Mouse (Mus musculus): ENCODE data around the gene Erich3. TPM values are rescaled to one million over a fixed set of nuclear protein-coding genes. Genes with fewer than 3 reads are reported as not detected.

The Erich3 gene
- polyA plus RNA-seq, 1 experiment from 2014 or later = 0.98 TPM

DNA sequence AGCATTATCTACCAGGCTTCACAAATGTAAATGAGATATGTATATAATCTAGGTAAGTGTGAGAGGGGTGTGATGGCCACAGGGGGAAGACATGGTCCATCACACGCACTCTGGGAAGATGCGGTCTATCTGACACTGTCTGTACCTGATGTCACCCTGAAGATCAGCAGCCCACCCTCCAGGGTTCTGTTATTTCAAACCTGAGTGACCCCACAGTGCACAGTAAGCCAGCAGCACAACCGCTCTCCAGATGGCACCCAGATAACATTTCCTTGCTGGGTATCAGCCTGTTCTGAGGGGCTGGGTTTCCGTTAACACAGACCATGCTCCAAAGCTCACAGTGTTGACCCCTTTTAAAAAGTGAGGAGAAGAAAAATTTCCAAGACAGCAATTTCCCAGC is 102.7 kb downstream of the Erich3 start:
- WGBS = 91% methylated on average over 4 of the region's 4 CpGs
- H3K4me3 ChIP-seq (ENCODE audit: low read depth, low read length) = no peak overlapping the region
- no peaks in the 10 kb centered on the region for H3K9me3 ChIP-seq (replicated peaks; ENCODE audit: control insufficient read depth, low read length)
- H3K27ac ChIP-seq (ENCODE audit: low read depth, low read length) = no peak overlapping the region
- H3K36me3 ChIP-seq (ENCODE audit: control insufficient read depth, insufficient read depth, low read length) = no peaks in the 10 kb centered on the region
- H3K4me1 ChIP-seq (ENCODE audit: control insufficient read depth, insufficient read depth, low read length) = no peaks in the 10 kb centered on the region
- no peak overlapping the region for H3K9ac ChIP-seq (ENCODE audit: low read length)
- DNase-seq (ENCODE audit: low spot score) = no peak
- no peak overlapping the region for H3K4me2 ChIP-seq (ENCODE audit: low read length)
- H3K27me3 ChIP-seq (replicated peaks; ENCODE audit: control insufficient read depth, insufficient read depth, low read length) = no peaks in the 10 kb centered on the region
- no peak for ATAC-seq

GRCm38 (mm10) chr3:154771651-154772050 is 108.0 kb downstream of the Erich3 start:
- WGBS = 84% methylated on average over 2 of the region's 2 CpGs
- no peaks in the 10 kb centered on the region for H3K9me3 ChIP-seq (replicated peaks; ENCODE audit: control insufficient read depth, low read length)
- DNase-seq (ENCODE audit: low spot score) (no peak), ATAC-seq (no peak)
- H3K4me3 ChIP-seq (ENCODE audit: low read depth, low read length) = no peak overlapping the region
- no peaks in the 10 kb centered on the region for H3K4me1 ChIP-seq (ENCODE audit: control insufficient read depth, insufficient read depth, low read length)
- H3K27ac ChIP-seq (ENCODE audit: low read depth, low read length) = no peak overlapping the region
- H3K36me3 ChIP-seq (ENCODE audit: control insufficient read depth, insufficient read depth, low read length) = no peaks in the 10 kb centered on the region
- H3K9ac ChIP-seq (ENCODE audit: low read length) = no peak overlapping the region
- no peaks in the 10 kb centered on the region for H3K27me3 ChIP-seq (replicated peaks; ENCODE audit: control insufficient read depth, insufficient read depth, low read length)
- H3K4me2 ChIP-seq (ENCODE audit: low read length) = no peak overlapping the region

- peaks cover 16% of the 10 kb centered on the region for H3K4me1 ChIP-seq (ENCODE audit: control insufficient read depth, insufficient read depth, low read length)
- WGBS = 28% methylated on average over 6 of the region's 6 CpGs
- no peaks in the 10 kb centered on the region for H3K27me3 ChIP-seq (replicated peaks; ENCODE audit: control insufficient read depth, insufficient read depth, low read length)
- H3K27ac ChIP-seq (ENCODE audit: low read depth, low read length) = no peak overlapping the region
- H3K9ac ChIP-seq (ENCODE audit: low read length) = no peak overlapping the region
- ATAC-seq (peak; percentile 90), DNase-seq (ENCODE audit: low spot score) (peak; percentile 87)
- H3K4me2 ChIP-seq (ENCODE audit: low read length) = no peak overlapping the region
- H3K4me3 ChIP-seq (ENCODE audit: low read depth, low read length) = no peak overlapping the region
- no peaks in the 10 kb centered on the region for H3K9me3 ChIP-seq (replicated peaks; ENCODE audit: control insufficient read depth, low read length)
- H3K36me3 ChIP-seq (ENCODE audit: control insufficient read depth, insufficient read depth, low read length) = no peaks in the 10 kb centered on the region
Observed at GRCm38 (mm10) chr3:154778836-154779595, 115.4 kb downstream of the Erich3 start.

- Histone ChIP-seq H3K9ac (ENCODE audit: low read length) (no peak overlapping the region), H3K27me3 (replicated peaks; ENCODE audit: control insufficient read depth, insufficient read depth, low read length) (no peaks in the 10 kb centered on the region), H3K36me3 (ENCODE audit: control insufficient read depth, insufficient read depth, low read length) (no peaks in the 10 kb centered on the region), H3K4me1 (ENCODE audit: control insufficient read depth, insufficient read depth, low read length) (no peaks in the 10 kb centered on the region; the same call in 1 of the 2 replicates), H3K9me3 (replicated peaks; ENCODE audit: control insufficient read depth, low read length) (no peaks in the 10 kb centered on the region), H3K27ac (ENCODE audit: low read depth, low read length) (no peak overlapping the region), H3K4me3 (ENCODE audit: low read depth, low read length) (no peak overlapping the region), H3K4me2 (ENCODE audit: low read length) (no peak overlapping the region)
- DNase-seq (ENCODE audit: low spot score) (no peak), ATAC-seq (no peak)
- WGBS = 86% methylated on average over 9 of the region's 9 CpGs
Observed at GRCm38 (mm10) chr3:154786354-154786753, 122.7 kb downstream of the Erich3 start.

- no peak for ATAC-seq
- H3K4me2 ChIP-seq (ENCODE audit: low read length) = no peak overlapping the region
- H3K4me1 ChIP-seq (ENCODE audit: control insufficient read depth, insufficient read depth, low read length) = no peaks in the 10 kb centered on the region
- DNase-seq (ENCODE audit: low spot score) = no peak
- no peaks in the 10 kb centered on the region for H3K9me3 ChIP-seq (replicated peaks; ENCODE audit: control insufficient read depth, low read length)
- H3K9ac ChIP-seq (ENCODE audit: low read length) = no peak overlapping the region
- no peak overlapping the region for H3K4me3 ChIP-seq (ENCODE audit: low read depth, low read length)
- 84% methylated on average over 3 of the region's 3 CpGs for WGBS
- H3K36me3 ChIP-seq (ENCODE audit: control insufficient read depth, insufficient read depth, low read length) = no peaks in the 10 kb centered on the region
- H3K27me3 ChIP-seq (replicated peaks; ENCODE audit: control insufficient read depth, insufficient read depth, low read length) = no peaks in the 10 kb centered on the region
- no peak overlapping the region for H3K27ac ChIP-seq (ENCODE audit: low read depth, low read length)
Observed at GRCm38 (mm10) chr3:154787611-154788010, 124.0 kb downstream of the Erich3 start.

DNA sequence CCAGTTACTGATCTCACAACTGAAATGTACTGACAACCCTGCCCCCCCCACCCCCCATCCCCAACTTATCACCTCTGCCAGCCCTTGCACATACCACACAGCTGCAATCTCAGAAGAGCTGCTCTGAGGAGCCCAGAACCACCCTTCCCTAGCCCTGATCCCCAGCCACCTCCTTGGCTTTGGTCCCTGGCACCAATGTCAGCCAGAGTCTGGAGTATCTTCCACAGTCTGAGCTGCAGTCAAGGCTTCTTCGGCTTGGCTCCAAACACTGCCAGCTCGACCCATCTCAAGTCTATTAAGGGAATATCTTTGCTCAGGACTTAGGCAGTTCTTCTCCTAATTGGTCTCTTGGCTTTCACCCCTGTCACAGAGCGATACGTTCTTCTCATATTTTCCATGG is 129.9 kb downstream of the Erich3 start:
- WGBS = 80% methylated on average over 4 of the region's 4 CpGs
- ATAC-seq (no peak), DNase-seq (ENCODE audit: low spot score) (no peak)
- H3K27ac ChIP-seq (ENCODE audit: low read depth, low read length) = no peak overlapping the region
- H3K9me3 ChIP-seq (replicated peaks; ENCODE audit: control insufficient read depth, low read length) = no peaks in the 10 kb centered on the region
- H3K4me2 ChIP-seq (ENCODE audit: low read length) = no peak overlapping the region
- no peak overlapping the region for H3K9ac ChIP-seq (ENCODE audit: low read length)
- H3K4me3 ChIP-seq (ENCODE audit: low read depth, low read length) = no peak overlapping the region
- H3K36me3 ChIP-seq (ENCODE audit: control insufficient read depth, insufficient read depth, low read length) = no peaks in the 10 kb centered on the region
- no peaks in the 10 kb centered on the region for H3K27me3 ChIP-seq (replicated peaks; ENCODE audit: control insufficient read depth, insufficient read depth, low read length)
- H3K4me1 ChIP-seq (ENCODE audit: control insufficient read depth, insufficient read depth, low read length) = no peaks in the 10 kb centered on the region

- peaks cover 13% of the 10 kb centered on the region for H3K4me1 ChIP-seq (ENCODE audit: control insufficient read depth, insufficient read depth, low read length)
- H3K4me3 ChIP-seq (ENCODE audit: low read depth, low read length) = no peak overlapping the region
- 79% methylated on average over 4 of the region's 4 CpGs for WGBS
- no peak for ATAC-seq
- no peak overlapping the region for H3K9ac ChIP-seq (ENCODE audit: low read length)
- no peaks in the 10 kb centered on the region for H3K27me3 ChIP-seq (replicated peaks; ENCODE audit: control insufficient read depth, insufficient read depth, low read length)
- DNase-seq (ENCODE audit: low spot score) = no peak
- no peaks in the 10 kb centered on the region for H3K36me3 ChIP-seq (ENCODE audit: control insufficient read depth, insufficient read depth, low read length)
- H3K4me2 ChIP-seq (ENCODE audit: low read length) = no peak overlapping the region
- H3K9me3 ChIP-seq (replicated peaks; ENCODE audit: control insufficient read depth, low read length) = no peaks in the 10 kb centered on the region
- H3K27ac ChIP-seq (ENCODE audit: low read depth, low read length) = no peak overlapping the region
Observed at GRCm38 (mm10) chr3:154798806-154799205, 135.1 kb downstream of the Erich3 start.

GRCm38 (mm10) chr3:154800454-154800853 is 136.8 kb downstream of the Erich3 start:
- H3K27ac ChIP-seq (ENCODE audit: low read depth, low read length) = no peak overlapping the region
- WGBS = 36% methylated on average over 8 of the region's 8 CpGs

DNA sequence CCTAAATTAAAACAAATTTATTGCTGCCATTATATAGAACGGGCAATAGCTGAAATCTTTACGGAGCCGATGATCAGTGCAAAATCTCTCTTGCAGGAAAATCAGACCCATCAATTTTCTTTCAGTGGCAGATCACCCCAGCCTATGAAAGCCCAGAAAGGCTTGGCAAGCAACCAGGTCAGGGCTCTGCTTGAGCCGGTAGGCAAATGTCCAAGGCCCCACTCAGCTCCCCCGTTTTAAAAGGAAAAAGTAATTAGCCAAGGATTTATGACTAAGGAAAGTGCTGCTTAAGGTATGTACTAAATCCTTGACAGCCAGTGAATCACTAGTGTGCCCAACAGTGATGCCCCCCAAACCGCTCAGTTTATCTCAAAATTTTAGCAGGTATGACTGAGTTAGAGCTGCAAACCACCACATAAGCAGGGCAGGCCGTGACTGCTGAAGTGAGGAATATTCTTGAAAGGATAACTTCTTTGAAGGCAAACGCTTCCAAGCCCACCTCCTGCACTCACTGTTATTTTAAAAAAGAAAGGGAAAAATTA is 137.3 kb downstream of the Erich3 start:
- Histone ChIP-seq H3K27me3 (replicated peaks; ENCODE audit: control insufficient read depth, insufficient read depth, low read length) (no peaks in the 10 kb centered on the region), H3K9me3 (replicated peaks; ENCODE audit: control insufficient read depth, low read length) (no peaks in the 10 kb centered on the region), H3K27ac (ENCODE audit: low read depth, low read length) (no peak overlapping the region), H3K4me3 (ENCODE audit: low read depth, low read length) (no peak overlapping the region), H3K36me3 (ENCODE audit: control insufficient read depth, insufficient read depth, low read length) (no peaks in the 10 kb centered on the region), H3K4me2 (ENCODE audit: low read length) (no peak overlapping the region), H3K9ac (ENCODE audit: low read length) (no peak overlapping the region), H3K4me1 (ENCODE audit: control insufficient read depth, insufficient read depth, low read length) (peaks cover 13% of the 10 kb centered on the region)
- 36% methylated on average over 8 of the region's 8 CpGs for WGBS
- peak; percentile 53 for ATAC-seq
- peak; percentile 71 for DNase-seq (ENCODE audit: low spot score)

More at GRCm38 (mm10) chr3:154800454-154800853, 136.8 kb downstream of the Erich3 start:
- ATAC-seq (0 out of 2 replicates have a peak, but pooled peaks have one; percentile 6), DNase-seq (ENCODE audit: low spot score) (no peak)
- Histone ChIP-seq H3K4me1 (ENCODE audit: control insufficient read depth, insufficient read depth, low read length) (peaks cover 13% of the 10 kb centered on the region), H3K9ac (ENCODE audit: low read length) (no peak overlapping the region), H3K9me3 (replicated peaks; ENCODE audit: control insufficient read depth, low read length) (no peaks in the 10 kb centered on the region), H3K36me3 (ENCODE audit: control insufficient read depth, insufficient read depth, low read length) (no peaks in the 10 kb centered on the region), H3K4me2 (ENCODE audit: low read length) (no peak overlapping the region), H3K4me3 (ENCODE audit: low read depth, low read length) (no peak overlapping the region), H3K27me3 (replicated peaks; ENCODE audit: control insufficient read depth, insufficient read depth, low read length) (no peaks in the 10 kb centered on the region)

Data from forebrain, embryonic 14.5 days (tissue).